Mouse (Mus musculus) forebrain, embryonic 13.5 days (tissue): Measurements from ENCODE around the gene Tcf7l1. TPM values are rescaled to one million over a fixed set of nuclear protein-coding genes. Genes with fewer than 3 reads are reported as not detected.

Experiments
- ATAC-seq: fragments of 200-750 bp; cut with Nextera tagmentation; 2 replicates; pipeline ENCODE4 v1.8.0; 2017
- H3K27ac ChIP-seq: fragments of 300-500 bp; sonication (generic); 2 replicates; pipeline ENCODE4 v1.5.1; 2015; ENCODE audit warnings: inconsistent platforms, mild to moderate bottlenecking, moderate library complexity
- H3K27me3 ChIP-seq: fragments of 300-500 bp; sonication (generic); 2 replicates; pipeline ENCODE4 v1.6.1; 2015; ENCODE audit warnings: mild to moderate bottlenecking, inconsistent platforms
- H3K36me3 ChIP-seq: fragments of 300-500 bp; sonication (generic); 2 replicates; pipeline ENCODE4 v1.6.1; 2015; ENCODE audit warnings: mild to moderate bottlenecking, inconsistent platforms; ENCODE audit not compliant: poor library complexity, severe bottlenecking
- H3K4me1 ChIP-seq: fragments of 300-500 bp; sonication (generic); 2 replicates; pipeline ENCODE4 v1.6.1; 2015; ENCODE audit warnings: inconsistent platforms
- H3K4me2 ChIP-seq: fragments of 300-500 bp; sonication (generic); 2 replicates; pipeline ENCODE4 v1.6.1; 2015; ENCODE audit warnings: inconsistent platforms, mild to moderate bottlenecking, moderate library complexity
- H3K4me3 ChIP-seq: fragments of 300-500 bp; sonication (generic); 2 replicates; pipeline ENCODE4 v1.5.1; 2015; ENCODE audit warnings: mild to moderate bottlenecking, inconsistent platforms
- H3K9ac ChIP-seq: fragments of 300-500 bp; sonication (generic); 2 replicates; pipeline ENCODE4 v1.6.1; 2015; ENCODE audit warnings: mild to moderate bottlenecking, inconsistent platforms
- H3K9me3 ChIP-seq: fragments of 300-500 bp; sonication (generic); replicated peaks from 2 replicates; pipeline ENCODE4 v1.6.1; 2016; ENCODE audit warnings: inconsistent platforms
- WGBS: fragments of 180-500 bp; shearing (Covaris S2); methylation state at CpG from one replicate; pipeline ENCODE4 v1.1.7; 2015; 5-methylcytosine and 5-hydroxymethylcytosine counted together
- polyA plus RNA-seq: library from polyadenylated mRNA; unstranded; fragments of >200 nt; fragmentation: Nextera tagmentation; extraction: Ambion mirVana; gene quantifications from 2 replicates; pipeline ENCODE4 v1.2.1, GENCODE M21; 2015

Tcf7l1 gene
- polyA plus RNA-seq, 1 experiment from 2014 or later, result 13.8 TPM

DNA sequence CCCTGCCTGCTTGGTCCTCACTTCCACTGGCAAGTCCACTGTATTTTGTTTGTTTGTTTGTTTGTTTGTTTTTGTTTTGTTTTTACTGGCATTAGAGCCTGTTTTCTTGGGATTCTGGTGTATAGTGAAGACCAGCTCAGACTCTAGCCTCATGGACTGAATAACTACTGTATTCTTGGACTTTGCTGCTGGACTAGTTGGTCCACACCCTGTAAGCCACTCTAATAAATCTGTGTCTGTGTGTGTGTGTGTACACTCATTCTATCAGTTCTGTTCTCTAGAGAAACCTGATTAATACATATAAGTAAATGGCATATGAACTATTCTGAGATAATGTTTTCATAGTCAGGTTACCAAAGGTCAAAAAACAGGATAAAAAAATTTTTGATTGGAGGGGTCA lies 198.9 kb downstream of the Tcf7l1 start:
- H3K36me3 ChIP-seq, result peaks cover 10% of the 10 kb centered on the region; the same call in 1 of the 2 replicates
- ATAC-seq, result no peak
- no peak overlapping the region for H3K4me2 ChIP-seq
- no peaks in the 10 kb centered on the region for H3K27me3 ChIP-seq
- H3K9ac ChIP-seq, result no peak overlapping the region
- no peak overlapping the region for H3K4me3 ChIP-seq
- H3K27ac ChIP-seq, result no peak overlapping the region
- no peaks in the 10 kb centered on the region for H3K4me1 ChIP-seq
- no peaks in the 10 kb centered on the region for H3K9me3 ChIP-seq

DNA sequence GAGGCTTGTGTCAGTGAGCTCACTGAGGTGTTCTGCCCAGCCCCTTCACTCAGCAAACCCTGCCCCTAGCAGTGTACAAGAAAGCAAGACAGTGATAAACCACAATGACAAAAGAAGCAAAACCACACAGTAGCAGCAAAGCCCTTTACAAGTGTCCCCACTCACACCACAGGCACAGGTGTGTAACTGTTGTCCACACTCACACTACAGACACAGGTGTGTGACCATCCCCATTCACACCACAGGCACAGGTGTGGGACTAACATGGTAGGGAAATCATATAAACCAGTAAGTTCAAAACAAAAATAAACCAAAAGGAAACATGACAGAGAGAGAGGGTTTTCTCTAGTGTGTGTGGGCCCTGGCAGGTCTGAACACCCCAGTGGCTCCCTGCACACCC lies 200.7 kb downstream of the Tcf7l1 start:
- Histone ChIP-seq H3K27ac (no peak overlapping the region), H3K4me3 (no peak overlapping the region), H3K4me2 (no peak overlapping the region), H3K27me3 (no peaks in the 10 kb centered on the region), H3K4me1 (no peaks in the 10 kb centered on the region), H3K9me3 (no peaks in the 10 kb centered on the region), H3K36me3 (peaks cover 14% of the 10 kb centered on the region; the same call in 1 of the 2 replicates), H3K9ac (no peak overlapping the region)
- no peak for ATAC-seq

GRCm38 (mm10) chr6:72586701-72587100 lies 202.4 kb downstream of the Tcf7l1 start:
- no peak for ATAC-seq
- H3K4me1 ChIP-seq, result no peaks in the 10 kb centered on the region
- no peak overlapping the region for H3K9ac ChIP-seq
- no peak overlapping the region for H3K4me3 ChIP-seq
- H3K4me2 ChIP-seq, result no peak overlapping the region
- H3K36me3 ChIP-seq, result peaks cover 9% of the 10 kb centered on the region; the same call in 1 of the 2 replicates
- no peaks in the 10 kb centered on the region for H3K9me3 ChIP-seq
- H3K27me3 ChIP-seq, result no peaks in the 10 kb centered on the region
- H3K27ac ChIP-seq, result no peak overlapping the region
- 84% methylated on average over 3 of the region's 3 CpGs for WGBS

GRCm38 (mm10) chr6:72584154-72584553 lies 204.9 kb downstream of the Tcf7l1 start:
- 86% methylated on average over 11 of the region's 11 CpGs for WGBS
- Histone ChIP-seq H3K9ac (no peak overlapping the region), H3K4me1 (no peaks in the 10 kb centered on the region), H3K9me3 (no peaks in the 10 kb centered on the region), H3K4me2 (no peak overlapping the region), H3K36me3 (peaks cover 13% of the 10 kb centered on the region; the same call in 1 of the 2 replicates), H3K27me3 (no peaks in the 10 kb centered on the region), H3K27ac (no peak overlapping the region), H3K4me3 (no peak overlapping the region)
- ATAC-seq, result no peak

DNA sequence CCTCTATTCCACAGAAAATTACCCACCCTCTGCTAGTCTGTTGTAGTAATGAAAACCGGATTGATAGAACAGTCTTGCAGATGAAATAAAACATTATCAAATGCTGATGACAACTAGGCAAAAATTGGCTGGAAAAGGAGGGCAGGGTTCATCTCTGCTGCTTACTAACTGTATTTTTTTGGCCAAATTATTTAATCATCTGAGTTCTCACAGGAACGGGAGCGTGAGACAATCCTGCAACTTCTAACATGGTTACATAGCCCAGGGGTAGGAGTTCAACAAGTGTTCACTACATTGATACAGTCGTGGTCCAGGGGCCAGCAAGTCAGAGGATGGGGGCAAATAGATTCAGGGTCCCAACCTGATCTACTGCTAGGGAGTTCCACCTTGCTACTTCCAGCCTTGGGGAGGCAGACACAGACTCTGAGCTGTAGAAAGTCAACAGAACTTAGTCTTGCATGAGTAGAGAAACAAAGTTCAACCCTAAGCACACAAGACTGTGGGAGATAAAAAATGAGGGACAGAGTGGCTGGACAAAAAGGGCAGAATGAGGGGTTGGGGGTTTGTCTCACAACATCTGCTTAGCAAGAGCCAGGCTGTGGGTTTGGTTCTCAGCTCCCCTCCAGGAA lies 205.7 kb downstream of the Tcf7l1 start:
- H3K36me3 ChIP-seq, result peaks cover 18% of the 10 kb centered on the region; the same call in 1 of the 2 replicates
- 88% methylated on average over 4 of the region's 4 CpGs for WGBS

DNA sequence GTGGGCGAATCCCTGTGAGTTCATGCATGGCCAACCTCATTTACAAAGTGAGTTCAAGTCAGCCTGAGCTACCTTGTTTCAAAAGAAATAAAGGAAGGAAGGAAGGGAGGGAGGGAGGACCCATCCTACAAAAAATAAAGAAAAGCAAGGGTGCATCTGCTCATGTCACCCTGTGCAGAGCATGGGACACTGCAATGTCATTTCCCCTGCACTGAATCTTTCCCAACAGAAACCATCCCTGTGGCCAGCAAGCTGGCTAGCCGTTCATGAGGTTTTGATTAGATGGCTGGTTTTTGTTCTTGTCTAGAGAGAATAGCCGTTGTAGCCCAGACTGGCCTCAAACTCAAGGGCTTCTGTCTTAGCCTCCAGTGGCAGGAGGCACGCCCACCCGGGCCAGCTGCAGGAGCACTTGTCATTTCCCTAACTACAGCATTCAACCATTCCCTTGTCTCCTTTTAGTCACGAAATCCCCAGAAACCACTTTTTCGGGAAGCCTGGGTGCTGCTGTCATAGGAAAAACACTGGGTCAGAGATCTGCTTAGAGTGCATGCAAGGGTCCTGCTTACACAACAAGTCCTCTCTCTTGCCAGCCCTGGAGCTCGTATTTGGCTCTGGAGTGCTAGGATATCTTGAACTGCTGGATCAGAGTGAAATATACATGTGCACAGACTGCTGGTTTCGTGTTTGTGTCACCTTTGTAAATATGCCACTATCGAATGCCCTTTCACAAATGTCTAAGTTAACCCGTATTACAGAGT lies 207.2 kb downstream of the Tcf7l1 start:
- H3K27ac ChIP-seq, result no peak overlapping the region
- ATAC-seq, result no peak
- H3K9ac ChIP-seq, result no peak overlapping the region
- H3K4me1 ChIP-seq, result no peaks in the 10 kb centered on the region
- no peak overlapping the region for H3K4me2 ChIP-seq
- H3K36me3 ChIP-seq, result peaks cover 24% of the 10 kb centered on the region; the same call in 1 of the 2 replicates
- H3K27me3 ChIP-seq, result no peaks in the 10 kb centered on the region
- no peaks in the 10 kb centered on the region for H3K9me3 ChIP-seq
- 75% methylated on average over 11 of the region's 11 CpGs for WGBS
- H3K4me3 ChIP-seq, result no peak overlapping the region

More for the DNA sequence above, 205.7 kb downstream of the Tcf7l1 start:
- no peak overlapping the region for H3K4me3 ChIP-seq
- ATAC-seq, result no peak
- H3K27ac ChIP-seq, result no peak overlapping the region
- H3K9ac ChIP-seq, result no peak overlapping the region
- no peak overlapping the region for H3K4me2 ChIP-seq
- H3K27me3 ChIP-seq, result no peaks in the 10 kb centered on the region
- H3K4me1 ChIP-seq, result no peaks in the 10 kb centered on the region
- no peaks in the 10 kb centered on the region for H3K9me3 ChIP-seq

Other genes with a start within 250 kb of the Tcf7l1 start
- 4.7 and 4.8 TPM in 2 replicates for gene Capg, start 244.9 kb downstream of the Tcf7l1 start, polyA plus RNA-seq
- 14.1 and 14.8 TPM in 2 replicates for gene Elmod3, start 190.8 kb downstream of the Tcf7l1 start, polyA plus RNA-seq
- gene Retsat, start 190.8 kb downstream of the Tcf7l1 start, polyA plus RNA-seq, result 3.6 and 5.5 TPM in 2 replicates
- gene Tgoln1, start 172.3 kb downstream of the Tcf7l1 start, polyA plus RNA-seq, result 28.8 and 32.0 TPM in 2 replicates
- 28.4 and 28.8 TPM in 2 replicates for gene Kcmf1, start 110.7 kb upstream of the Tcf7l1 start, polyA plus RNA-seq
- gene Tmsb10, start 169.5 kb upstream of the Tcf7l1 start, polyA plus RNA-seq, result 3,443 and 4,664 TPM in 2 replicates